Mouse (Mus musculus) ES-E14 (cell line): ENCODE measurements around the gene Carnmt1.

Source experiments
- CHD2 ChIP-seq: IDR thresholded peaks from 2 replicates; pipeline ENCODE4 v1.6.1; 2014; ENCODE audit warnings: mild to moderate bottlenecking, low read depth, low read length, inconsistent platforms
- HCFC1 ChIP-seq: IDR thresholded peaks from 2 replicates; pipeline ENCODE4 v1.6.1; 2012; ENCODE audit warnings: low read length, inconsistent platforms, borderline replicate concordance; ENCODE audit not compliant: insufficient read depth
- MAFK ChIP-seq: IDR thresholded peaks from 2 replicates; pipeline ENCODE4 v1.6.1; 2014; ENCODE audit warnings: mild to moderate bottlenecking, low read depth, low read length, inconsistent platforms; ENCODE audit not compliant: insufficient read depth
- ZC3H11A ChIP-seq: IDR thresholded peaks from 2 replicates; pipeline ENCODE4 v1.6.1; 2012; ENCODE audit warnings: low read depth, mild to moderate bottlenecking, inconsistent platforms, low read length, borderline replicate concordance
- ZNF384 ChIP-seq: IDR thresholded peaks from 2 replicates; pipeline ENCODE4 v1.6.1; 2012; ENCODE audit warnings: low read depth, low read length, inconsistent platforms

- TF ChIP-seq MAFK: no peak
- TF ChIP-seq ZC3H11A: no peak
- no peak for TF ChIP-seq HCFC1
- TF ChIP-seq CHD2: no peak
- TF ChIP-seq ZNF384: no peak
Measured at GRCm38 (mm10) chr19:18672498-18672897, 1.9 kb downstream of the Carnmt1 start.
